Mouse (Mus musculus) skeletal muscle tissue, adult 2 months (tissue): ENCODE data around the gene Akap13.
A peak's percentile ranks its signal among the peaks of the same experiment; 100 is the strongest.

Source experiments
- DNase-seq: peaks from one replicate; pipeline ENCODE4 v3.0.0-alpha.2; 2012; ENCODE audit warnings: low read depth, low spot score

Akap13 gene

DNA sequence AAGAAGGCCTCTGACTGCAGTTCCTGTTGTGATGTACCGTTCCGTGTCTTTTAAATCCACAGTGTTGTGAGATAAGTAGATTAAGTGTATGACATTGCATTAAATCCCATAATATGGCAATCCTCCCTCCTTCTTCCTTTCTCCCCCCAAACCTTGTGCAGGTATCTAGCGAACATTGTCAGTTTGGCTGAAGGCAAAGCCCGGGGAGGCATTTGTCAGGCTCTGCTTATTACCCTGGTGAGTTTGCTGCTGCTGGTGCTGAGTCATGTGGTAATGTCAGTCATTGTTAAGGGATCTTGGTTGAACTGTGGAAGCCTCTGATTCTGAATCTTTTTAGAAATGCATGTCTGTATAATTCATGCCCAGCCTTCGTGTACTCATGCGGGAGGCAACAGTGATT lies 60.1 kb downstream of the Akap13 start:
- DNase-seq, result no peak

- DNase-seq, result no peak
These were observed 61.6 kb downstream of the Akap13 start for GRCm38 (mm10) chr7:75516716-75517619.

- no peak for DNase-seq
These were observed 65.2 kb downstream of the Akap13 start for GRCm38 (mm10) chr7:75520531-75520930.

GRCm38 (mm10) chr7:75521199-75521598 lies 65.9 kb downstream of the Akap13 start:
- DNase-seq, result no peak

DNA sequence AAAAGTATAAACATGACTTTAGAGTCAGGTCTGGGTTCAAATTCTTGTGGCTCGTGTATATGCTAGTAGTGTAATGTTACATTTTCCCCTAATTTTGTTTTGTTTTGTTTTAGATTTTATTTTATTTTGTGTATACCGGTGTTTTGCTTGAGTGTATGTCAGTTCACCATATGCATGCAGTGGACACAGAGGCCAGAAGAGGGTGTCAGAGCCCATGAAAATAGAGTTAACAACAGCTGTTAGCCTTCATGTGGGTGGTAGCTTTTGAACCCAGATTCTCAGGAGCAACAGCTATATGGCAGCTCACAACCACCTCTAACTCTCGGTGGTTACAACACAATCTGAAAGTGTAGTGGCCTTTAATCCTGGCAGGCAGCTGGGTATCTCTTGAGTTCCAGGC lies 66.9 kb downstream of the Akap13 start:
- DNase-seq, result no peak

DNA sequence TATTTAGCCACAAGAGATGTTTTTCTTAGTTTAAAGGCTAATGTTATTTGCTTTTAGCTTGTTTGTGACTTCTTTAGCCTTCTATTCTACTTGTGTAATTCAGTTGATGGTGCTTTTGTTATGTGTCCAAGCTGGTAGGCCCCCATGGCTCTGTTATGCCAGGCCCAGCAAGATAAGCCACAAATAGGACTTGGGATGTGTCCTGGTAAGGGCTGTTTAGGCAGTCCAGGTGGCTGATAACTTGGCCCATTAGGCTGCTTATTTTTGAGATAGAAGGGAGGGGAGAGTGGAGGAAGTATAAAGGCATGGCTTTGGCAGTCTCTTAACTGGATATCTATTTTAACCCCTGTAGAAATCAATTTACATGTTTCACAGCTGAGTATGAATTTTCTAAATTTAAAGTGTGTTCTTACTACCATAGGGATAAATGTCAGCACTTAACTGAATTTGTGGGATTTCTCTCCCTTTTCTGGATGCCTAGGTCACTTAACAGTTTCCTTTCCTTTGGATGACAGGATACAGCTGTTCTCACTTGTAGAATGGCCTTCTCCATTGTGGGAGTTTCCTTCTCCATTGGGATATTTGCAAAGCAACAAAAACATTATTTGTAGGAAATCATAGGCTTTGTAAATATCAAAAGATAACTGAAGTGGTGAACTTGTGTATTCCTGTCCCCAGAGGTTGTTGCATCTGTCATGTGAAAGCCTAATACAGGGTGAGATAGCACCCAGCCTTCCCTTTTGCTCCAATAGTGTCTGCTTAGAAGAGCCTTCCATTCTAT lies 69.6 kb downstream of the Akap13 start:
- no peak for DNase-seq

DNA sequence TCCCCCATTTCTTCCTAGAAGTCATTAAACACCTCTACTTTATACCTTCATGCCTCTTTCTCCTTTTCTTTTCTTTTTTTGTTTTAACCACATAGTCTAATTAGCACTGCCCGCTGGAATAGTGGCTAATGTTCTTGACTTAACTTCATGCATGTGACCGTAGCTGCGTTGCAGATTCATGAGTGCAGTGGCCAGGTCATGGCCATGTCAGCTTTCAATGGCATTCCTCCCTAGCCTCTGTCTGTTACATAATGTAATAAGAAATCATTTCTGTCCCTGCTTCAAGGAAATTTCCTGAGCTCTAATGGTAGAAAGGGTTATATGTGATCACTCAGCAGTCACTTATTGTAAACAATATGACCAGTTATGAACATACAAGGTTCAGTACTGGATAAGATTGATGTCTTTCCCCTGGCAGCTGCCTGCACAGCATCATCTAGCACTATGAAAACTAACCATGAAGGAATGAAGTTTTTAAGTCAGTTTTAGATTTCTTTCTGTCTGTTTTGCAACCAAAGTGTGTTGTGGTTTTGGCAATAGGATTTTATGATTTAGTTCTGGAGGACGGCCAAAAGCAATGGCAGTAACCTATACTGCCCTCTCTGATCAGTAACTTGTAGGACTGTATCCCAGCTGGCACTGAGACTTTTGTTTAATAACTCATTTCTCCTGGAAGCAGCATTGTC lies 70.5 kb downstream of the Akap13 start:
- DNase-seq, result no peak

GRCm38 (mm10) chr7:75528751-75529150 lies 73.4 kb downstream of the Akap13 start:
- no peak for DNase-seq

DNA sequence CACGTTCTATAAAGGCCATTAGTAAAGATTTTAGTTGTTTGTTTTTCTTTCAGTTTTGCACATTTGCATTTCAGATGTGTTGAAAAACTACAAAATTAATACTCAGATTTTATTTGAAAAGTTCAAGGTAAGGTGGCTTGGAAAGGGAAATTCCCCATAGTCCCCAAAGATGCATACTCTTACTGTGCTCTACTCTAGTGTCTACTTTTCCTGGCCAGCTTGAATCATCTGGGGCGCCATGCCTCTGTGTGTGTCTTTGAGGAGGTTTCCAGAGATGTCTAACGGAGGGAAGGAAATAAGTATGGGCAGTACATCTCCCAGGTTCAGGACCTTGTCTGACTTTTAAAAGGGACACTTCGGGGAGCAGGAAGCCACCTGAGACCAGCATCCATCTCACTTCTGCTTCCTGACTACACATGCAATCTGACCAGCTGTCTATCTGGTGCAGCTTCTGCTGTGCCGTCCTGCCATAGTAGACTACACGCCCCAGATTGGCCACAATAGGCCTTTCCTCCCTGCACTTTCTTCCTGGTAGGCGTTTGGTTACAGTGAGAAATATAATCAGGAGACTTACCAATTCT lies 74.6 kb downstream of the Akap13 start:
- DNase-seq, result no peak

GRCm38 (mm10) chr7:75530642-75531041 lies 75.3 kb downstream of the Akap13 start:
- DNase-seq, result no peak

GRCm38 (mm10) chr7:75533079-75533478 lies 77.7 kb downstream of the Akap13 start:
- no peak for DNase-seq

DNA sequence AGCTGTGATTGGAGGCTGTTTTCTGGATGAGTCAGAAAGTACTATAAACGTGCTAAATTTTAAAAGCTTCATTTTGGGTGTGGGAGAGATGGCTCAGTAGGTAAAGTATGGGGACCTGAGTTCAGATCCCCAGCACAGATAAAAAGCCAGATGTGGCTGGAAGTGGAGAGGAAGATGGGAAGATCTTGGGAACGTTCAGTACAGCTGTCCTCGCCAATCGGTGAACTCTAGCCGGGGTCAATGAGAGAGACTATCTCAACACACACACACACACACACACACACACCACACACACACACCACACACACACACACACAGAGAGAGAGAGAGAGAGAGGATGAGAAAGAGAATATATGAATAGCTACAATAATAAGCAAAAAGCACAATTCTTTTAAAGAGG lies 81.0 kb downstream of the Akap13 start:
- DNase-seq, result no peak

DNA sequence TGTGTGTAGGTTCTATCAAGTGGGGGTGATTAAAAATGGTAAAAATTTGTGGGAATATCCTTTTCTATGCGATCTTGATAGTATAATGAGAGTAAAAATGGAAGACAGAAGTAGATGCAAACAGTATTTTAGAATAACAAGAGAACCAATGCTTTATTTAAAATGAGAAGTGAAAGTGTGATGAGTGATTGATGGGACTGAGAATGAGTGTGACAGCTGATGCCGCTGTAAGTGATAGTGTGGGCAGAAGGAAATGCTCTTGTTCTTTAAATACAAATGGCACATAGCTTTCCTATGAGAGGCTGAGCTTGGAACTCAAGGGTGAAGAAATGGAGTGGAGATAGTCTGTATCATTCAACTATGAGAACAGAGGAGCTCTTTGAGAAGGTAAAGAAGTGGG lies 82.2 kb downstream of the Akap13 start:
- DNase-seq, result no peak

DNA sequence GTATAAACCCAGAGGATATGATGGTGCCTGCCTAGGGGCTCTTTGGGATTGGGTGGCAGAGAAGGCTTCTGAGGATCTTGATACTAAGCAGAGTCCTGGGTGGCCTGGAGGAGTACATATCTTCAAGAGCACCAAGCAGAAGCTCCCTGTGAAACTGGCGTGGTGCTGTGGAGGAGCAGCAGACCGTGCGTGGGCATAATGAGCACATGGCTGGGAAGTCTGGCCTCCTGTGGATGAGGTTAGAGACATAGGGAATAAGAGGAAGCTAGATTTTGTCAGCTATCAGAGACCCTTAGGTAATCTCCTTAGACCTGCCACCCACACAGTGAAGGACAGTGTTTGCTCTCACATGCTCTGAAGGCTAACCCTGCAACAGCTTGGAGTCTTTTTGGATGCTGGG lies 83.2 kb downstream of the Akap13 start:
- DNase-seq, result no peak

DNA sequence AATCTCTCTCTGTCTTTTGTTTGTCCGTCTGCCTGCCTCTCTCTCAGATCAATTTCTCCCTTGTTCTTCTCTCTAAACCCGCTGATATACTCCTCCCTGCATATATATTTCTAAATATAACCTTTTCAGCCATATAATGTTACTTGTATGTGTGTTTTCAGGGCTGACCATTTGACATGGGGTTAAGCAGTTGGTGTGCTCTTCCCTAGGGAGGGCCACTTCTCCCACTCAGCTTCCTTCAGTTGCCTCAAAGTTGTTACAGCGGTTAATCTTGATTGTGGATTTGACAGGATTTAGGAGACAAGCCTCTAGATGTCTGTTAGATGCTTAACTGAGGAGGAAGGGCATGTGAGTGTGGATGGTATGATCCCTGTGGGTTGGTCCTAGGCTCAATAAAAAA lies 83.8 kb downstream of the Akap13 start:
- DNase-seq, result no peak

- DNase-seq, result peak; percentile 32
These were observed 94.5 kb downstream of the Akap13 start for GRCm38 (mm10) chr7:75549856-75550255.

DNA sequence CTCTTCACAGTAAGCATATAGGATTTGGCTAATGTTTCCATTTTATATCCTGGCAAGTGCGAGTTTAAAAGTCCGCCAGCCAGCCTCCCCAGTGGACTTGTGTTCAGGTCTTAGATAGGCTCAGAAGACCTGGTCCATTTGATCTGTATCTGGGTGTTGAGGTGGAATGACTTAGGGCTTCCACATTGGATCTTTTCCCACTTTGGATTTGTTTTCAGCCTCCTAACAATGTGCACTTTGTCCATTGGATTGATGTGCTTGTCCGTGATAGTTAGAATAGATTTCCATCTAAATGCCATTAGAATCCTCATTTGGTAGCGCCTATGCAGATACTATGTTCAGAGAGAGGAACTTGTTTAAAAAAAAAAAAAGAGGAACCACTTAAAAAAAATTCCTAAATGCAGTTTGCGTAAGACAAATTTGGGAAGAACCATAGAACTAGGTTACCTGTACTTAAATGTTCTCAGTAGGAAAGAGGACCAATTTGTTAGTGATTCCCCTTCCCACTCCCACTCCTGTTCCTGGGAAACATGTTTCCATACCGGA lies 95.5 kb downstream of the Akap13 start:
- DNase-seq, result no peak

- DNase-seq, result peak; percentile 50
These were observed 97.8 kb downstream of the Akap13 start for GRCm38 (mm10) chr7:75553002-75553666.

DNA sequence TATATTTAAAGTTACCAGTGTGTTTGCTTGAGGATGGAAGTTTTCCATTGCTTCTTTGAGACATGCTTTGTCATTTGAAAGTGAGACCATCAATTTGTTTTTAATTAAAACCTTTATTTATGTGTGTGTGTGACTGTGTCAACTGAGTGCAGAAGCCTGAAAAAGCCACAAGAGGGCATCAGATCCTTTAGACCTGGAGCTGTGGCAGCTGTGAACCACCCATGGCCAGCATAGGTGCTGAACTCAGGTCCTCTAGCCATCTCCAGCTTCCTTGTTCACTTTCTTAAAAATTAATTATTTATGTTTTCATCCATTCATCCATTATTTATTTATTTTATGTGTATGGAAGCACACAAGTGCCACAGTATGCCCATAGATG lies 98.3 kb downstream of the Akap13 start:
- no peak for DNase-seq

GRCm38 (mm10) chr7:75554065-75554464 lies 98.7 kb downstream of the Akap13 start:
- no peak for DNase-seq

- DNase-seq, result no peak
These were observed 100.6 kb downstream of the Akap13 start for GRCm38 (mm10) chr7:75555940-75556339.
